Mouse (Mus musculus) testis, adult 2 months (tissue): Measurements from ENCODE around the gene Aagab.

ENCODE experiments used
- CTCF ChIP-seq: fragments of 200-500 bp; IDR thresholded peaks from 2 replicates; pipeline ENCODE4 v1.5.1; 2012; ENCODE audit warnings: low read depth, mild to moderate bottlenecking, inconsistent platforms, low read length, moderate library complexity; ENCODE audit not compliant: control insufficient read depth, insufficient read depth, insufficient replicate concordance
- POLR2A ChIP-seq: fragments of 200-500 bp; IDR thresholded peaks from 2 replicates; pipeline ENCODE4 v1.6.1; 2012; ENCODE audit warnings: low read depth, mild to moderate bottlenecking, inconsistent platforms, low read length, moderate library complexity; ENCODE audit not compliant: control insufficient read depth

DNA sequence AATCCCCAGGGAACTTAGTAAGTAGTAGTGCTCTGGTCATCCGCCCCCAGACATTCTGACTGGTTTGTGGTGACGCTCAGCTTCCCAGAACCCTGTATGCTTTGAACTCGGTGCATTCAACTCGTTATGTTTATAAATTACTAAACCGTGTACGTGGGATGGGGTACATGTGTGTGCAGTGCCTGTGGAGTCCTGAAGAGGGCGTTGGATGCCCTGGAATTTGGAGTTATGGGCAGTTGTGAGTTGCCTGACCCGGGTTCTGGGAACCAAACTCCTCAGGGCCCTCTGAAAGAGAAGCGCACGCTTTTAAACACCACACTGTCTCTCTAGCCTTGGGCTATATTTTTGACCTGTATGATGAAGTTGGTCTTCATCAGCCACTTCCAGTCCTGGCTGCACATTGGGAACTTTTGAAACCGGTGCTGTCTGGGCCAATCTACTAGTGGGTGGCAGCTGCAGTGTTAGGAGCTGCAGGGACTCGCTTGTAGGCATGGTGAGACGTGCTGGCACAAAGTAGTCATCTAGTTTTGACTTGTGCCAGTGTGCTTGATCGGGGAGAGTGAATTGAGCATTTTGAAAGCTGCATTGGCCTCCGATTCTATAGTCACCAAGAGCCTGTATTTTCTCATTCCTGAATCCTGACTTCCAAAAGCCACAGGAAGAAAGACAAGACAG, 21.6 kb downstream of the Aagab start:
- no peak for TF ChIP-seq CTCF
- no peak for TF ChIP-seq POLR2A
